Mouse (Mus musculus) ES-CJ7 (cell line): ENCODE results near the gene Bcdin3d.
A peak's percentile ranks its signal among the peaks of the same experiment; 100 is the strongest.

Experiments used
- DNase-seq: peaks from one replicate; pipeline ENCODE4 v3.0.0; 2011; ENCODE audit warnings: low read depth, low spot score

Bcdin3d gene

DNA sequence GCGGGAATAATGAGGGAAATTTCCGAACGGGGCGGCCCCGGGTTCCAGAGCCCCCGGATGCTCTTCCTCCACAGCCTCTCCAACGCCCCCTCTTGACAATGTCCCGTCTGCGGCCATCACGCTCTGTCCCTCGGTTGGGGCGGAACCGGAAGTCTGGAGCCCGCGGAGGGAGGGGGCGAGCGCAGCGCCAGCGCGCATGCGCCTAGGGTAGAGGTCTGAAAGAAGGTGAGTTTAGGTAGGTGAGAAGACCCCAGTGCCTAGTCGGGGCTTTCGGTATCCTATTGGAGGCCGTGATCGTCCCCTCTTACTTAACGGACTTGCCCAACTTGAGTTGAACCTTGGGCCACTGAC is at the start of gene Bcdin3d:
Bcdin3d (minus strand) TSS at position 155 of the 351 bp plus-strand sequence.
- DNase-seq = peak; percentile 95

DNA sequence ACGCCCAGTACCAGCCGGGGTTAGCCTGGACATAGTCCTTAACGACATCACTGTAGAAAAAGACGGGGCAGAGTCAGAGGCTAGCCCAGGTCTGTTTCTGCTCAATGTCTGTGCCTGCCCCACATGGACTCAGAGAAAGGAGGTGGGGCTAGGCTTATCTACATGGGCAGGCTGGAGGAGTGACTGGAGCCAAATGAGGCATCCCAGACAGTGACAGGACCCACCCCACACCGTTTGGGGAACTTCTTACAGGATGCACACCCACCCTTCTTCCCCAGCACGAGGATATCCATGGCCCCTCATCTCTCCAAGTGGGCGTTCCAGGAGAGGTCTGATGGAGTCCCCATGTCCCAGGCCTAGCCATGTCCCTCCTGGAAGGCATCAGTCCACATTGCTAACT is 45.8 kb upstream of the Bcdin3d start:
- DNase-seq = no peak

- no peak for DNase-seq
These were observed 45.1 kb upstream of the Bcdin3d start for GRCm38 (mm10) chr15:99519626-99520025.

GRCm38 (mm10) chr15:99517715-99518114 is 43.2 kb upstream of the Bcdin3d start:
- no peak for DNase-seq

GRCm38 (mm10) chr15:99516715-99517114 is 42.2 kb upstream of the Bcdin3d start:
- DNase-seq = peak; percentile 48

DNA sequence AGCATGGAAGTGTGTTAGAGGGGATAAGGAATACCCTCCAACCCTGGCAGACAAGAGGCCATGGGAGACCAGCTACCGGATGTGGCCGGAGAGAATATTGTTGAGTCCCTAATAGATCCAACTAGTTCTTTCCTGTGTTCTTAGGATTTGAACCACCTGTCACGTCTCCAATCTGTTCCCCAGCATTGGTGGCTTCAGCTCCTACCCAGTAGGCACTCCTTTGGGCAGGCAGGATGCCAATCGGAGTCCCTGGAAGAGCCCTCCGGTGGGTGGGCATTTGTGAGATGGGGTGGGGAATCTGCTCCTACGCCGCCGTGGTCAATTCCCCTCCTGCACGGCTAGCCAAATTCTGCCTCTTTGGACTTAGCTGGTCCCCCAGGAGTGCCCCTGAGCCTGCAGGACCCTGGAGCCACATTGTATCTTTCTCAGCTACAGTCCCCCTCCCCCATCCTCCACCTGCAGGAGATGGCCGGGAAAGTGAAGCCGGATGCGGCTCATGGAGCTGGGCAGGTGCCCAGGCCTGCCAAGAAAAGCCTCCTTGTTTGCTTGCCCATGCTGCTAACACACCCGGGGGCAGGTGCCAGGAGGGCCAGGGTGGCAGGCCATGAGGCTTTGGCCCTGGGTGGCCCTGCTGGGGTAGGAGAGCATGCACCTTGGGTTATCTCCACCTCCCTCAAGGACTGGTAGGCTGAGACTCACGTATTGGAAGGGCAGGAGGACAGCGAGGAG is 37.4 kb upstream of the Bcdin3d start:
- DNase-seq = no peak

- no peak for DNase-seq
These were observed 36.1 kb upstream of the Bcdin3d start for GRCm38 (mm10) chr15:99510621-99511020.

DNA sequence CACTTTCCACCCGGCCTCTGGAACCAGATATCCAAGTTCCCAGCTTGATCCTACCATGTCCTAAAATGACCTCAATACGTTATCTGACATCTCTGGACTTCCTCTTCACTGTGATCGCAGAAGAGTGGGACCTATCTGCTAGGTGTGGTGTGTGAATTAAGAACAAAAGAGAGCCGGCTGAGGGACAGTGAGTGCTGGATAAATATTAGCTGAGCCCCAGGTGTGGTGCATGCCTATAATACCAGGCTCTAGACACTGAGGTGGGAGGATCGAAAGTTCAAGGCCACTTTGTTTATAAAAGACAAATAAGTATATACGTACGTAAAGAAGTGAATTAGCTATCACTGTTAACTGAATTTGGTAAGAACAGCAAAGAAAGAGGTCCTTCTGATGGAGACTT is 35.3 kb upstream of the Bcdin3d start:
- DNase-seq = no peak

DNA sequence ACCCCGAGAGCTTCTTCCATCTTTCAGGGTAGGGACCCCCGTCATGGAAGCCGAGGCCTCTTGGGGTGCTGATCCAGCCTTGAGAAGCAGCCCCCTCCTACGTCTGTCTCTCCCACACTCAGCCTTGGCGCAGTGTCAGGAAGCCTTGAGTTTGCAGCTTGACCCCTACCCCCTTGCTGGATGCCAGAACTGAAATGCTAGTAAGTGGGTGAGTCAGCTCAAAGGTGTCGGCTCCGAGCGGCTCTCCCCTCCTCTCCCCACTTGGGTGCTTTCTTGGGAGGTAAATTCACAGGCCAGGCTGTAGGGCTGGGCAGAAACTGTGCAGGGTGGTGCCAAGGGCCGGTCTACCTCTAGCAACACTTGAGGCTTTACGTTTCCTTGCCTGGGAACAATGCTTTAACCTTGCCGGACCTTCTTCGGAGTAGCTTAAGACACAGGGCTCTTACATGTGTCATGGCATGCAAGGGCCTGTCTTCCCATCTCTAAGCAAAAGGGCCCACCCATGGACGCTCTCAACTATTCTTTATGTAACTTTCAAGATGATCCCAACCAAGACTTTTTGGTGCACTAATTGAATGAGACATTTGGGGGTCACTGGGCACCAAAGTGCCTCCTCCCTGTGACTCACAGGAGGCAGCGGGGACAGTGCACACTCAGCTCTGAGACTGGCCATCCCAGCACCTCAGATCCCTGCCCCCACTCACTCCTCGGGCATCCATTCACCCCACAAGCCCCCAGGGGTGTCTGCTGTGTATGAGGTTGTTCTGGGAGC is 31.0 kb upstream of the Bcdin3d start:
- DNase-seq = no peak

DNA sequence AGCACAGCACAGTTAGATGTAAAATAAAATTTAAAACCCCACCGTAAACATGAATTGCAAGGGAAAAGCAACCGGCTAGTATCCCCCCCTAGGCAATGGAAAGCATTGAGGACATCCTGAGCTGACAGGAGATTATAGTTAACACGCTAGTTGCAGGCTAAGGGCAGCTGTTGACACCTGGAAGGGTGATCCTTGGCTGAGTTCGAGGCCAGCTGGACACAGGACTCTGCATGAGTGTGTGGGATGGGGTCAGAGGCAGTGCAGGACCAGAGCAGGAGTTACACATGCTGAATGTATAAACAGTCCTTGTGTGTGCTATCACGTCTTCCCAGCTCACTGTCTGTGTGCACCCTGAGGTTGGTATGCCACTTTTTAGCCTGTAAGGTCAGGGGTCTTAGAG is 28.7 kb upstream of the Bcdin3d start:
- DNase-seq = no peak

DNA sequence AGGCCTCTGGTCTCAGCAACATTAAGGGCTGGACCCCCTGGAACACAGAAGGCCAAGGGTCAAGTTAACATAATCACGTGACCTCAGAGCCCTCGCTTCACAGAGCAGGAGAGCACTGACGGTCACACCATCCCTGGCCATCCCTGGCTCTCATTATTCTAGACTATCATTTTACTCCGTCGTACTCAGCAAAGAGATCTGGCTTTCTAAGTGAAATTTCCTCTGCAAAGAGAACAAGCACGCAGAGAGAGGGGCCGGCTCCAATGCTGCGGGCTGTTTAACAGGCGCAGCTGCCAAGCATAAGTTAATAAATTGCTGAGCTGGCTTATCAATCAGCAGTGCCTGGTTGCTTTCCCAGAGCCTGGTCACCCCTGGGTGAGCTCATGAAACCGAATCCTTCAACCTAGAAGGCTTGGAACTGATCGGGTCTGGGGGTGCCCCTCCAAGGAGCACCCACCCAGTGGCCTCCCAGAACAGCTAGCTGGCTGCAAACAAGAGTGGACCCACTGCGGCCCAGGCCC is 27.8 kb upstream of the Bcdin3d start:
- DNase-seq = no peak

- DNase-seq = no peak
These were observed 27.0 kb upstream of the Bcdin3d start for GRCm38 (mm10) chr15:99501292-99502260.

GRCm38 (mm10) chr15:99500320-99500719 is 25.8 kb upstream of the Bcdin3d start:
- DNase-seq = no peak

DNA sequence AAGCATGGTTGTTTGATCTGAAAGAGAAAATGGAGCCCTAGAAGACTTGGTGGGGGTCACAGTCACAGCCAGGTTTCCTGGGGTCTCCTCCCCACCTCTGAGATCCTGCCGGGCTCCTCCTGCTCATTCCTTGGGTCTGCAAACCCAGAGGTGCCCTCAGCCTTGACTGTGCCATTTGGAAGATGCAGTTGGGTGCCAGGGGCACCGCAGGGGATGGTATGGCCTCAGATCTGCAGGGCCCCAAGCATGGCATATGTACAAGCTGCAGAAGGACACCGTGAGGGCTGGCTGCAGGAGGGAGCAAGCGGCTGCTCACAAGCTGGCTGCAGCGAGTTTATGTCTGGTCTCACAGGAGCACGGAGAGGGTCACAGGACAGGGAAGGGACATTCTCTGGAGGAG is 25.2 kb upstream of the Bcdin3d start:
- no peak for DNase-seq

GRCm38 (mm10) chr15:99498781-99499180 is 24.3 kb upstream of the Bcdin3d start:
- no peak for DNase-seq

DNA sequence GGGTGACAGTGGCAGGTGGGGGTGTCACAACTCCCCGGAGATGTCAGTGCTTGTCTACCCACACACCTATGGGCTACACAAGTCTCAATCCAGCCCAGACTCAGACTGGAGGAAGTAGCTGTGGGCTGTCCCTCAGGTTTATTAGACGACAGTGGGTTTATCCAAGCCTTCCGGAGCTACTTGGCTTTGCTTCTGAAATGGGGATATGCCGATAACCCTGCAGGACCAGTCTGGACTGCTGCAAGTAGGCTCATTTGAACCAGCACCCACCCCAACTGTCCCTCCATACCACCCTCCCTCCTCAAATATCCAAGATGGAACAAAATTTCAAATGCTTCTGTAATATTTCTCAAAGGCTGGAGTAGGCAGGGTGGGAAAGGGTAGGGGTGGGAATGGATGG is 23.8 kb upstream of the Bcdin3d start:
- DNase-seq = no peak

- no peak for DNase-seq
These were observed 23.2 kb upstream of the Bcdin3d start for GRCm38 (mm10) chr15:99497527-99498242.

DNA sequence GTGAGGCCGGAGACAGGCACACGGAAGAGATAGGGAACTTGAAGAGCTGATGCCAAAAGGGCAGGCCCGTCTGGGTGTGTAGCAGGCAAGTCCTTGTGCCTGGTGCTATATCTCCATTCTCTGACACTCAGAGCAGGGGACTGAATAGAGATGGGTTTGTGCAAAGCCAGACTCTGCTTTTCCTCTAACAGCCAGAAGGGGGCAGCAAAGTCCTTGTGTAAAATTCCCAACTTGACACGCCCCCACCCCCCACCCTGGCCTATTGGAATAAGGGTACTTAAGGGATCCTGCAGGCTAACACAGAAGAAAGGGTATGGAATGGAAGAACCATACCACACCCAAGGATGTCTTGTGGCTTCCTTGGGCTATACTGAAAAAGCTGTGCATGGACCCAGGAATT is 22.5 kb upstream of the Bcdin3d start:
- peak; percentile 86 for DNase-seq

GRCm38 (mm10) chr15:99484745-99485144 is 10.2 kb upstream of the Bcdin3d start:
- DNase-seq = no peak

- peak; percentile 45 for DNase-seq
These were observed 1.3 kb upstream of the Bcdin3d start for GRCm38 (mm10) chr15:99475814-99476213.
